Mouse (Mus musculus): ENCODE results near the gene Hoxa3. TPM values are rescaled to one million over a fixed set of nuclear protein-coding genes. Genes with fewer than 3 reads are reported as not detected.

Hoxa3 gene
- total RNA-seq, 2 experiments from 2014 or later, result 0.48 to 1.0 TPM

DNA sequence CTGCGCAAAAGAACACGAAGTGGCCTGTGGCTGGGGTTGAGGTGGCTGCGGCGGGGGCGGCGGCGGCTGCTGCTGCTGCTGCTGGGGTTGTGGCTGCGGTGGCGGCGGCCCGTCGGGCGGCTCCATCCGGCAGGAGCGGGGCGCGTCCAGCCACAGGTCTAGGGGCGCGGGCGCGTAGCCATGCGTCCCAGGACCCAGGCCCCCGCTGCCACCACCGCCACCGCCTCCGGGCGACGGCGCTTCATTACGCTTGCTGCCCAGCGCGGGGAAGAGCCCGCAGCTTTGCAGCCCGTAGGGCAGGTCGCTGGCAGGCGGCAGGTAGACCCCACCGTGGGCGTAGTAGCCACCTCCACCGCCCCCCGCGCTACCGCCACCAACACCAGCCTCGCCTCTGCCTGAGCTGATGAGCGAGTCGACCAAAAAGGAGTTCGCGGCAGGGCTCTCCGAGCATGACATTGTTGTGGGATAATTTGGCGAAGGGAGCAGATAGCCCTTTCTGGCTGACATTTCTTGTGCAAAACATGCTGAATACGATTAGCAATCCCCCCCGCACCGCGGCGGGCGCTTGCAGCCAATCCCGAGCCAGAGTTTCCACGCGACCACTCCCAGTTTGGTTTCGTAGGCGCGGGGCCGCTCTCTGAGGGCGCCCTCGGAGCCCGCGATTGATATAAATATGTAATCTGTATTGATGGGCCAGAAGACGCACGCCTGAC is 21.4 kb upstream of the Hoxa3 start:
- no peak for DNase-seq (ENCODE audit: low spot score)
- intact Hi-C loops (cut with DNase I), result no loop called here

DNA sequence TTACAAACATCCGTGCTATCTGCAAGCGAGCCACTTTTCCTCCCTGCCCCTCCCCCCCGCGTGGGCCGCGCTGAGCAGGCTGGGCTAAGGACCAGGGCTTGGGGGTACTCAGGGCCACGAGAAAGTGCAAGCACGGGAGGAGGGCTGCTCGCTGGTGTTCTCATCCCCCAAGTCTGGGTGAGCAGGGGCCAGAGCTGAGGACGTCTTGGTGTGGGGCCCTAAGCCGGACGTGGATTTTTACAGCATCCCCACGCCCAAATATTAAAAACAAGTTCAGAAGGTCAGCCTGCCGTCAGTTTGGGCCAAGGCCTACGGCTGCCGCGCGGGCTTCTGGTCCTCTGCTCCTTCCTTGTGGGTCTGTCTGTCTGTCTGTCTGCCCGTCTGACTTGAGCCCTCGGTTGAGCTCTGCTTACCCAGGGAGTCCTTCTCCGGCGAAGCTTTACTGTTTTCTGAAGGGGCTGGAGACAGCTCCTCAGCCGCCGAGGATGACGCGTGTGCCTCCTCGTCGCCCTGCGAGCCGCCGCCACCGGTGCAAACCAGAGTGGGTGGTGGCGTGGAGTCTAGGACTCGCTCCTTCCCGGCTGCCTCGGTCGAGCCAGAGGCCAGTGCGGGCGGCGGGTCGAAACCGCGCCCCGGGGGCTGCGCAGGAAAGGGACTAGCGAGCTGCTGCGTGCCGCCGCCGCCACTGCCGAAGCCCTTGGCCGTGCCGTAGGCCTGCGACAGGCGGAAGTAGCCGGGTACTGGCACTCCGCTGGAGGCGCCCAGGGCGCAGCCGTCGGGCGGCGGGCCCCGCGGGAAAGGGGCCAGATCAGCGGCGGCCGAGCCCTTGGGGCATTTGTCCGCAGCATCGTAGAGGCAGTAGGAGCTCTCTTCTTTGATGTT is 20.7 kb upstream of the Hoxa3 start:
- intact Hi-C loops (cut with DNase I), result no loop called here
- DNase-seq (ENCODE audit: low spot score), result no peak

- intact Hi-C loops (cut with DNase I), result no loop called here
- no peak for DNase-seq (ENCODE audit: low spot score)
These were observed 19.9 kb upstream of the Hoxa3 start for GRCm38 (mm10) chr6:52232984-52233545.

DNA sequence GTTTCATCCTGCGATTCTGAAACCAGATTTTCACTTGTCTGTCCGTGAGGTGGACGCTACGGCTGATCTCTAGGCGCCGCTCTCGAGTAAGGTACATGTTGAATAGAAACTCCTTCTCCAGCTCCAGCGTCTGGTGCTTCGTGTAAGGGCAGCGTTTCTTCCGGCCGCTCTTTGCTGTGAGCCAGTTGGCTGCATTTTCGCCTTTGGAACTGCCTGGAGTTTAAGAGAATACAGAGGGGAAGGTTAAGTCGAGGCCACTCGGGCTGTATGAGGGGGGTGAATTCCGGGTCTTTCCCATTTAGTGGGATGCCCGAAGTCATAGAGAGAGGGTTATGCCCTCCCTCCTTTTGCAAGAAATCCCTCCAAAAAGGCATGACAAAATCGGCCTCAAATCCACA is 19.4 kb upstream of the Hoxa3 start:
- DNase-seq (ENCODE audit: low spot score), result no peak
- intact Hi-C loops (cut with DNase I), result no loop called here

GRCm38 (mm10) chr6:52231885-52232567 is 18.9 kb upstream of the Hoxa3 start:
- intact Hi-C loops (cut with DNase I), result no loop called here
- DNase-seq (ENCODE audit: low spot score), result no peak

DNA sequence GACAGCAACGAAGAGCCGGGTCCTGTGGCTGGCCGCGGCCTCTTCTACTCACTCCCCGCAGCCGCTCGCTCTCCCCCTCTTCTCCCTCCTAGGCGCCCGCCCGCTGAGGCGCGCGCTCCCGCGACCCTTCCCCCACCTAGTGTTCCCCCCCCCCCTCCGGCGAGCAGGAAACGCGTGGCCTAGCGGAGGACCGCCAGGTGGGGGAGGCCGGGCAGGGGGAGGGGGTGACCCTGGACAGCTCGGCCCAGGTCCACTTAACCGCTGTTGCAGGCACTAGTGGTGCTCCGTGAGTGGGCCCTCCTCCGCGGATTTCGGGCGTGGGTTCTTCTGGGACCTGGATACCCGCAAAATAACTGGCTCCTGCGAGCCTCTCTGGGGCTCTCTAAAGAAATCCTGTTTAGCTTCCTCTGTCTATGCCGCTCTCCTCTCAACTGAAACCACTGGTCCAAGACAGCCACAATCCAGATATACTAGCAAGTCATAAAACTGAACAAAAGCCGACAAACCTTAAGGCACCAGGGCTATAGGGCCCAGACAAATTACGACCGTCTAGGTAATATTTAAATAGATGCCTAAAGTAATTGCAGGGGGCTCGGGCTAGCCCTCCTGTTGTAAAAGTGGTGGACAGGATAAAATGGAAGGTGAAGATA is 17.5 kb upstream of the Hoxa3 start, which contains the start of gene Hoxa9:
Gene Hoxa9, minus strand, starts transcription at position 574 of the 650 bp plus-strand sequence.
- DNase-seq (ENCODE audit: low spot score), result no peak
- intact Hi-C loops (cut with DNase I), result no loop called here

DNA sequence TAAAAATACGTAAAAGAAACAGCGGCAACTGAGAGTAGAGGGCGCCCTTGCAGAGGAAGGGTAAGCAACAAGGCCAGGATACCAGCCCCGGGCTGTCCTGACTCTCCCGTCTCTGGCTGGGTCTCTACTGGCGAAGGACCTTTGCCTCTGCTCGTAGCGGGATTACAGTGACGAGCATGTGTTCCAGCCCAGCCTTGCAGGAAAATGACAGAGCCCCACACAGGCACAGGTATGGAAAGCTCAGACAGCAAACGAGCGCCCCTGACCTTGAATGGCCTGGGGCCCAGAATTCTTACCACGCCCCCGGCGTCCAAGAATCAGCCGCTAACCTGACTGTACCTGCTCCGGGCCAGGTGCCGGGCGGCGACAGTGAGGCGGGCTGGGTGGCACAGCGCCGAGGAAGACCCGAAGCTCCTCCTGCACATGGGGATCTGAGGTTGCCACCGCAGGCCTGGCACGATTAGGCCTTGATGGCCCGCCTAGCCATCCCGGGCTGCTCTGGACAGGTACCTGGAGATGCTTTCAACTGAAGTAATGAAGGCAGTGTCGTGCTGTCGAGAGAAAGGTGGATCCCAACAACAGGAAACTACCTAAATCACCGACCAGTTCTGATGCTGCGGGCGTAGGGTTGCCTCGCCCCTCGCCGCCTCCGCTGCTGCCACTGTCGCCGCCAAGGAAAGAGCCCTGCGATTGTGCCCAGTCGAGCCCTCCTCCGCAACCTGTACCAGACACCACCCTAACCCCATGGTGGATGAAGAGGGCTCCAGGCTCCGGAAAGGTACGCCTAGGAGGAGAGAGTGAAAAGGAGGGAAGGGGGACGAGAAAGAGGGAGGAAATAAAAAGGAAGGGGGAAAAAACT is 16.7 kb upstream of the Hoxa3 start:
- intact Hi-C loops (cut with DNase I), result loop anchor here (10.0 kb wide), 1 partner anchor 845 kb away; no protein-coding TSS in a partner anchor
- no peak for DNase-seq (ENCODE audit: low spot score)

DNA sequence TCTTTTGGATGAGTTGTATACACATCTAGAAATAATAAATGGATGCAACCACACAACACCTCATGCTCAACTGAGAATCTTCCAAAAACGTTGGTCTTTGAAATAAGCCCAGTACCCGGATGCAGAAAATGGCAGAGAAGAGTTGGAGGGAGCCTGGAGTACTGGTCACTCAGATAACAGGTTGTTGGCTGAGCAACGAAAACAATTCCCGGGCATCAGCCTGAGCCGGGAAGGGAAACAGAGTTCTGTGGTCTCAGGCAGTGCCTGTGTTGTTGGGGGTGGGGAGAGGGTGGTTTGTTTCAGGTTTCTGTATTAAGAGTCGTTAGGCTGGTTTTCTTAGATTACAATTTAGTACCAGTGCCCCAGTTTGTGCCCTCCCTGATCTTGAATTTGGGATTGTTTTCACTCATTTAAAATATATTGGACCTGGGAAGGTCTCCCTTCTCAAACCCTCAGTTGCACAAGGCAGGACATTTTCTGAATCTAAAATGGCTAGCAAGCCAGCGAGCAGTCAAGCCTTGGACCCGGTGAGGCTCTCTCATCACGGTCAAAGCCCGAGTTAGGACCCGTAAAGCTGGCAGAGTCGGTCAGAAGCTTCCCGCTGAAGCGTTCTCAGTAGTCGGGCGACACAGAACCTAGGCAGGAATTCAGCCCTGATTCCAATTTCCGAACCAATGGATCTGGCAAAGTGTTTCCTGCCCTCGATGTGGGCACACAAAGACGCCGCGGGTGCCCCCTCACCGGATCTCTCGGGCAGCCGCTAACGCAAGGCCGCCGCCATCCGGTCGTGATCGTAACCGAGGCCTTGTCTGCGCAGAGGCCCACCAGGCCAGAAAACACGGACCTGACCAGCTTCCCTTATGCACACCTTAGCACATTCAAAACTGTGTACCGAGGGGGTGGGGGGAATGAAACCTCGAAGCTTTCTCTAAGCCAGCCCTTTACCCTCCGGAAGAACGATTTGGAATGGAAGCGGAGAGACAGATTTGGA is 15.6 kb upstream of the Hoxa3 start:
- intact Hi-C loops (cut with DNase I), result loop anchor here (10.0 kb wide), 1 partner anchor 844 kb away; no protein-coding TSS in a partner anchor
- DNase-seq (ENCODE audit: low spot score), result no peak

- DNase-seq (ENCODE audit: low spot score), result no peak
- intact Hi-C loops (cut with DNase I), result loop anchor here (10.0 kb wide), 1 partner anchor 843 kb away; no protein-coding TSS in a partner anchor
These were observed 14.5 kb upstream of the Hoxa3 start for GRCm38 (mm10) chr6:52227470-52228222.

DNA sequence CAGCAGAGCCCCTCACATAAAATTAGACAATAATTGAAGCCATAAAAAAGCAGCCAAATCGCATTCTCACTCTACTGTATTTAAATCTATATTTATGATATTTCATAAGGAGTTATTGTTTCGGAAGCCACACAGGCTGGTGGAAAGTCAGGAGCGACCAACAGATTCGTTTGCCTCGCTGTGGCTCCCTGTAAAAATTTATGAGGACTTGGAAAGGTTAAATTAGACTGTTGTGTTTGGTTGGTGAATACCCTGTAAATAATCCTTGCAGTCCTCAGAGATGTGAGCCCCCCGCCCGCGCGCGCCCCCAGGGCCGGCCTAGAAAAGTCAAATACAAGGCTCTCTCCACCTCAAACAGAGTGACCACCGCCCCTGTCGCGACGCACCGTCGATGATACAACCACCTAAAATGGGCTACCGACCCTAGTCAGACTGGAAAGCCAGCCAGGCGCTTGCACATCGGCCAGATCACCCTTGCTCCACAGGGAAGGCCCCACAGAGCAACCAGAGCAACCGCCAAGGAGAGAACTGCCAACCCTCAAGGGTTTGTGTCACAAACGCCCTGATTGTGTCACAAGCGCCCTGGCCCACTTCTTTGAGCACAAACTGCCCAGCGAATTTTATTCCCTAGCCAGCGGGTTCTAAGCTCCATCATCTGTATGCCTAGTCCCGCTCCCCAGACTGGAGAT is 13.6 kb upstream of the Hoxa3 start:
- intact Hi-C loops (cut with DNase I), result loop anchor here (10.0 kb wide), 1 partner anchor 842 kb away; no protein-coding TSS in a partner anchor
- DNase-seq (ENCODE audit: low spot score), result no peak

GRCm38 (mm10) chr6:52225612-52226568 is 12.8 kb upstream of the Hoxa3 start:
- no peak for DNase-seq (ENCODE audit: low spot score)
- intact Hi-C loops (cut with DNase I), result loop anchor here (10.0 kb wide), 1 partner anchor 841 kb away; no protein-coding TSS in a partner anchor

GRCm38 (mm10) chr6:52224895-52225611 is 11.9 kb upstream of the Hoxa3 start:
- no peak for DNase-seq (ENCODE audit: low spot score)
- intact Hi-C loops (cut with DNase I), result loop anchor here (10.0 kb wide), 1 partner anchor 840 kb away; no protein-coding TSS in a partner anchor

GRCm38 (mm10) chr6:52223939-52224760 is 11.0 kb upstream of the Hoxa3 start:
- DNase-seq (ENCODE audit: low spot score), result no peak
- intact Hi-C loops (cut with DNase I), result loop anchor here (10.0 kb wide), 1 partner anchor 839 kb away; no protein-coding TSS in a partner anchor

Measured in heart, postnatal 25 days (tissue).